Mouse (Mus musculus) myocyte (in vitro differentiated cells): ENCODE data around the gene Pax5.

Source experiments
- CEBPB ChIP-seq: IDR thresholded peaks from 2 replicates; pipeline ENCODE4 v1.6.1; 2011; ENCODE audit warnings: mild to moderate bottlenecking, moderate library complexity; ENCODE audit not compliant: poor library complexity, insufficient read depth, severe bottlenecking
- E2F4 ChIP-seq: IDR thresholded peaks from one replicate; pipeline ENCODE4 v1.6.1; 2011; ENCODE audit warnings: mild to moderate bottlenecking, control low read depth, moderate library complexity; ENCODE audit not compliant: insufficient read depth
- MAX ChIP-seq: IDR thresholded peaks from one replicate; pipeline ENCODE4 v1.6.1; 2011; ENCODE audit warnings: low read depth, mild to moderate bottlenecking, control low read depth
- MYOG ChIP-seq, 3 experiments: IDR thresholded peaks; one replicate each; pipeline ENCODE4 v1.6.1; 2011; ENCODE audit warnings: control low read depth in 2 of 3, low read depth in 2 of 3, mild to moderate bottlenecking in 2 of 3; ENCODE audit not compliant: insufficient read length in 2 of 3, control insufficient read depth in 1 of 3, insufficient read depth in 1 of 3
- POLR2A ChIP-seq: IDR thresholded peaks from one replicate; pipeline ENCODE4 v1.6.1; 2011; ENCODE audit warnings: low read depth, mild to moderate bottlenecking, control low read depth, moderate library complexity; ENCODE audit not compliant: insufficient read length
- SRF ChIP-seq: IDR thresholded peaks from one replicate; pipeline ENCODE4 v1.6.1; 2011; ENCODE audit warnings: low read depth; ENCODE audit not compliant: control insufficient read depth, insufficient read length
- TCF3 ChIP-seq: IDR thresholded peaks from one replicate; pipeline ENCODE4 v1.6.1; 2011; ENCODE audit warnings: low read depth, control low read depth; ENCODE audit not compliant: insufficient read length
- USF1 ChIP-seq: IDR thresholded peaks from one replicate; pipeline ENCODE4 v1.6.1; 2011; ENCODE audit warnings: low read depth, mild to moderate bottlenecking, control low read depth, moderate library complexity

DNA sequence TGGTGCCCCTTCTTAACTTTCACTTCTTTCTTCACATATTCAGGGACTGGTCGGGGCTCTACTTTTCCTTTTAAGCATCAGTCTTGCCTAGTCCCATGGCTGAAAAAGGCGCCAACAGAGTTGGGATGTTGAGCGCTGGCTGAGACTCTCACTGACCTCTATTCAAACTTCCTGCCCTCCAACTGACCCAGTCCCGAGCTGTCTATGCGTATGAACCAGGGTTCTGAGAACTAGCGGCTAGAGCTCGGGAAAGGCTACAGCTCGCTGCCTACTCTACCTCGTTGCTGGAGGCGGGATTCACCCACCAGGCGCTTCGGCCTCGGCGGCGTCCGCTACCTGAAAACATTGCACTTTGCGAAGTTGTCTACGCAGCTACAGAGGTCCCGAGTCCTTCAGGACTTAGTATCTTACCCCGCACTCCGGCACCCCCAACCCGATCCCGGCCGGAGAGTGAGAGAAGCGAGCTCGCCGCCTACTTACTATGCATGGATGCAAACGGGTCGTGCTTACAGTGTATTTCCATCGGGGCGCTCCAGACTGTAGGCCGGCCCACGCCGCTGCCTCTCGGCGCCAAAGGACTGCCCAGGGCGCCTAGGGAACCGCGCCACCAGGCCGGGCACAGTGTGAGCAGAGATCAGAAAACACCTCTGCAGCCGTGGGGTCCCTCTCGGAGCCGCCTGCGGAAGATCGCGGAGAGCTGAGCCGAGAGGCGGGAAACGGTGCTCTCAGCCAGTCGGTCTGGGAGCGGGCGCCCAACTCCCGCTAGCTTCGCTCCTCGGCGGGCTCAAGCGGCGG, 7.2 kb downstream of the Pax5 start:
- TF ChIP-seq POLR2A (no peak), MAX (no peak), USF1 (no peak), E2F4 (no peak), TCF3 (no peak), SRF (no peak), CEBPB (no peak), MYOG (IDR thresholded peaks at IDR 0.05; ENCODE audit: control insufficient read depth in 1 of 3, insufficient read depth in 1 of 3, insufficient read length in 2 of 3, low read depth in 2 of 3) (no peak)
